Comparison of ENCODE assay signal across 9 mouse cellular contexts in genomic region chr1:72255854-72256175, GRCm38 (mm10). TPM values are rescaled to one million over a fixed set of nuclear protein-coding genes. Genes with fewer than 3 reads are reported as not detected.
DNase-seq lines count a peak whose midpoint lies in the region; ATAC-seq lines count a peak whose summit lies in the region.
"Had no signal": no experiment of that assay in that cellular context is flagged by ENCODE, and none has a peak within 500 bp of the region (broad histone marks: within the 10 kb centered on the region; RNA-seq: fewer than 3 reads in every experiment).

No protein-coding gene starts in this region.

- H3K9me3 ChIP-seq in liver, embryonic 11.5 days (ENCODE audit: control insufficient read depth, low read length) = no peaks in the 10 kb centered on the region
- H3K9me3 ChIP-seq in forebrain, embryonic 14.5 days (replicated peaks; ENCODE audit: control insufficient read depth, low read length) = no peaks in the 10 kb centered on the region
- no peaks in the 10 kb centered on the region for H3K9me3 ChIP-seq in limb, embryonic 15.5 days
- no peaks in the 10 kb centered on the region for H3K9me3 ChIP-seq in stomach, embryonic 14.5 days (ENCODE audit: control insufficient read depth, low read depth, low read length)

- 39% methylated on average over 11 of the region's 11 CpGs for WGBS in liver, embryonic 11.5 days
- WGBS in forebrain, embryonic 14.5 days = 18% methylated on average over 11 of the region's 11 CpGs
- 29% methylated on average over 11 of the region's 11 CpGs for WGBS in limb, embryonic 15.5 days
- 30% methylated on average over 11 of the region's 11 CpGs for WGBS in stomach, embryonic 14.5 days

- no peaks in the 10 kb centered on the region for H3K36me3 ChIP-seq in liver, embryonic 11.5 days (ENCODE audit: control insufficient read depth, insufficient read depth, low read length)
- H3K36me3 ChIP-seq in forebrain, embryonic 14.5 days (ENCODE audit: control insufficient read depth, insufficient read depth, low read length) = no peaks in the 10 kb centered on the region
- peaks cover 3% of the 10 kb centered on the region; the same call in 1 of the 2 replicates for H3K36me3 ChIP-seq in limb, embryonic 15.5 days
- peaks cover 3% of the 10 kb centered on the region; the same call in 1 of the 2 replicates for H3K36me3 ChIP-seq in stomach, embryonic 14.5 days (ENCODE audit: control insufficient read depth, insufficient read depth, low read length)

- H3K4me2 ChIP-seq in liver, embryonic 11.5 days = peak overlapping the region; percentile 35
- H3K4me2 ChIP-seq in forebrain, embryonic 14.5 days (ENCODE audit: low read length) = peak overlapping the region; percentile 53
- H3K4me2 ChIP-seq in limb, embryonic 15.5 days = peak overlapping the region; percentile 62
- peak overlapping the region; percentile 60 for H3K4me2 ChIP-seq in stomach, embryonic 14.5 days (replicated peaks; ENCODE audit: low read depth, low read length)

- no peaks in the 10 kb centered on the region for H3K27me3 ChIP-seq in liver, embryonic 11.5 days (replicated peaks; ENCODE audit: control insufficient read depth, insufficient read depth, low read length)
- no peaks in the 10 kb centered on the region for H3K27me3 ChIP-seq in forebrain, embryonic 14.5 days (replicated peaks; ENCODE audit: control insufficient read depth, insufficient read depth, low read length)
- H3K27me3 ChIP-seq in limb, embryonic 15.5 days = no peaks in the 10 kb centered on the region
- H3K27me3 ChIP-seq in stomach, embryonic 14.5 days (ENCODE audit: control insufficient read depth, insufficient read depth, low read length) = no peaks in the 10 kb centered on the region

- peak overlapping the region; percentile 86 for H3K27ac ChIP-seq in liver, embryonic 11.5 days (ENCODE audit: low read depth, low read length)
- peak overlapping the region; percentile 86 for H3K27ac ChIP-seq in forebrain, embryonic 14.5 days (ENCODE audit: low read depth, low read length)
- peak overlapping the region; percentile 93 for H3K27ac ChIP-seq in limb, embryonic 15.5 days
- peak overlapping the region; percentile 52; the same call in 1 of the 2 replicates for H3K27ac ChIP-seq in stomach, embryonic 14.5 days (ENCODE audit: low read length)

- no peak overlapping the region for H3K4me3 ChIP-seq in liver, embryonic 11.5 days (ENCODE audit: low read depth, low read length)
- peak overlapping the region; percentile 37 for H3K4me3 ChIP-seq in forebrain, embryonic 14.5 days (ENCODE audit: low read depth, low read length)
- H3K4me3 ChIP-seq in limb, embryonic 15.5 days = peak overlapping the region; percentile 47; the same call in 1 of the 2 replicates
- H3K4me3 ChIP-seq in stomach, embryonic 14.5 days (ENCODE audit: low read depth, low read length) = no peak overlapping the region; the same call in 1 of the 2 replicates

- H3K4me1 ChIP-seq in liver, embryonic 11.5 days (replicated peaks; ENCODE audit: control insufficient read depth, insufficient read depth, low read length) = 0 out of 2 replicates have a peak, but pooled peaks cover 3% of the 10 kb centered on the region
- H3K4me1 ChIP-seq in forebrain, embryonic 14.5 days (ENCODE audit: control insufficient read depth, insufficient read depth, low read length) = peaks cover 15% of the 10 kb centered on the region
- peaks cover 15% of the 10 kb centered on the region for H3K4me1 ChIP-seq in limb, embryonic 15.5 days
- no peaks in the 10 kb centered on the region; the same call in 1 of the 2 replicates for H3K4me1 ChIP-seq in stomach, embryonic 14.5 days (ENCODE audit: control insufficient read depth, insufficient read depth, low read length)

- H3K9ac ChIP-seq in liver, embryonic 11.5 days (ENCODE audit: low read depth, low read length) = no peak overlapping the region
- peak overlapping the region; percentile 64 for H3K9ac ChIP-seq in forebrain, embryonic 14.5 days (ENCODE audit: low read length)
- no peak overlapping the region for H3K9ac ChIP-seq in limb, embryonic 15.5 days
- no peak overlapping the region for H3K9ac ChIP-seq in stomach, embryonic 14.5 days (replicated peaks; ENCODE audit: low read depth, low read length)

- DNase-seq in liver, embryonic 11.5 days (ENCODE audit: low spot score) = no peak
- DNase-seq in liver = no peak
- peak; percentile 68 for DNase-seq in forebrain, embryonic 14.5 days (ENCODE audit: low spot score)
- DNase-seq in gastrocnemius, adult 8-10 months (ENCODE audit: low spot score in 2 of 2) = no peak
- DNase-seq in right cerebral cortex, postnatal 4 days = no peak

- no peak for ATAC-seq in liver, embryonic 11.5 days (replicated peaks; ENCODE audit: low FRiP score)
- ATAC-seq in forebrain, embryonic 14.5 days = no peak
- no peak for ATAC-seq in limb, embryonic 15.5 days (ENCODE audit: insufficient number of reproducible peaks, low FRiP score, low TSS enrichment, low read depth)
- no peak for ATAC-seq in stomach, embryonic 14.5 days (ENCODE audit: insufficient number of reproducible peaks, insufficient read depth, low FRiP score, low read depth)

RNA-seq across cellular contexts. Expression of gene Pecr, which starts 28.3 kb away (rescaled TPM):
- polyA plus RNA-seq in liver, embryonic 11.5 days (2014; fragmentation: Nextera tagmentation; extraction: Ambion mirVana) = 40.2 and 43.2 TPM in 2 replicates
- 8.4 and 10.3 TPM in 2 replicates for polyA plus RNA-seq in forebrain, embryonic 14.5 days (2014; fragmentation: Nextera tagmentation; extraction: Ambion mirVana)
- polyA plus RNA-seq in limb, embryonic 15.5 days (2015; fragmentation: Nextera tagmentation; extraction: Ambion mirVana) = 33.3 and 35.7 TPM in 2 replicates
- polyA plus RNA-seq in stomach, embryonic 14.5 days (2014; fragmentation: Nextera tagmentation; extraction: Ambion mirVana) = 35.0 and 35.7 TPM in 2 replicates
- total RNA-seq in gastrocnemius, adult 8-10 months (2022) = 10 to 100 TPM; 14.3 to 17.5 (median 15.7) TPM

RNA-seq across cellular contexts. Expression of gene Tmem169, which starts 28.4 kb away (rescaled TPM):
- polyA plus RNA-seq in liver, embryonic 11.5 days (2014; fragmentation: Nextera tagmentation; extraction: Ambion mirVana) = 0.77 and 0.90 TPM in 2 replicates
- polyA plus RNA-seq in forebrain, embryonic 14.5 days (2014; fragmentation: Nextera tagmentation; extraction: Ambion mirVana) = 23.2 and 28.8 TPM in 2 replicates
- 3.3 and 3.5 TPM in 2 replicates for polyA plus RNA-seq in limb, embryonic 15.5 days (2015; fragmentation: Nextera tagmentation; extraction: Ambion mirVana)
- 2.6 and 3.7 TPM in 2 replicates for polyA plus RNA-seq in stomach, embryonic 14.5 days (2014; fragmentation: Nextera tagmentation; extraction: Ambion mirVana)
- total RNA-seq in gastrocnemius, adult 8-10 months (2022) = not detected
- total RNA-seq: granulocyte monocyte progenitor cell, adult 5-6 weeks; monocyte, adult 5-6 weeks had no signal

RNA-seq across cellular contexts. Expression of gene Mreg, which starts 43.7 kb away (rescaled TPM):
- 6.8 and 7.1 TPM in 2 replicates for polyA plus RNA-seq in liver, embryonic 11.5 days (2014; fragmentation: Nextera tagmentation; extraction: Ambion mirVana)
- polyA plus RNA-seq in forebrain, embryonic 14.5 days (2014; fragmentation: Nextera tagmentation; extraction: Ambion mirVana) = 1.2 and 1.6 TPM in 2 replicates
- 5.4 and 5.6 TPM in 2 replicates for polyA plus RNA-seq in limb, embryonic 15.5 days (2015; fragmentation: Nextera tagmentation; extraction: Ambion mirVana)
- 9.2 and 9.7 TPM in 2 replicates for polyA plus RNA-seq in stomach, embryonic 14.5 days (2014; fragmentation: Nextera tagmentation; extraction: Ambion mirVana)
- 10 to 100 TPM; 35.8 to 50.4 (median 44.8) TPM for total RNA-seq in gastrocnemius, adult 8-10 months (2022)

RNA-seq across cellular contexts. Expression of gene Xrcc5, which starts 51.4 kb away (rescaled TPM):
- polyA plus RNA-seq in liver, embryonic 11.5 days (2014; fragmentation: Nextera tagmentation; extraction: Ambion mirVana) = 43.5 and 47.3 TPM in 2 replicates
- polyA plus RNA-seq in forebrain, embryonic 14.5 days (2014; fragmentation: Nextera tagmentation; extraction: Ambion mirVana) = 29.7 and 33.4 TPM in 2 replicates
- polyA plus RNA-seq in limb, embryonic 15.5 days (2015; fragmentation: Nextera tagmentation; extraction: Ambion mirVana) = 35.4 and 35.9 TPM in 2 replicates
- 43.6 and 47.8 TPM in 2 replicates for polyA plus RNA-seq in stomach, embryonic 14.5 days (2014; fragmentation: Nextera tagmentation; extraction: Ambion mirVana)
- 10 to 100 TPM; 22.7 to 30.0 (median 26.5) TPM for total RNA-seq in gastrocnemius, adult 8-10 months (2022)

Comparison
In these comparisons a context has a peak if more than half of its experiments do, and no peak if none do; other contexts are left out.
1. H3K4me3 ChIP-seq: peak in forebrain, embryonic 14.5 days (single experiment) and limb, embryonic 15.5 days (single experiment); none in liver, embryonic 11.5 days (single experiment) and stomach, embryonic 14.5 days (single experiment).
2. Peak in every context shown above with its lines, with median percentiles within 50 percentile points of each other: H3K27ac ChIP-seq and H3K4me2 ChIP-seq.